In the genomic region with DNA sequence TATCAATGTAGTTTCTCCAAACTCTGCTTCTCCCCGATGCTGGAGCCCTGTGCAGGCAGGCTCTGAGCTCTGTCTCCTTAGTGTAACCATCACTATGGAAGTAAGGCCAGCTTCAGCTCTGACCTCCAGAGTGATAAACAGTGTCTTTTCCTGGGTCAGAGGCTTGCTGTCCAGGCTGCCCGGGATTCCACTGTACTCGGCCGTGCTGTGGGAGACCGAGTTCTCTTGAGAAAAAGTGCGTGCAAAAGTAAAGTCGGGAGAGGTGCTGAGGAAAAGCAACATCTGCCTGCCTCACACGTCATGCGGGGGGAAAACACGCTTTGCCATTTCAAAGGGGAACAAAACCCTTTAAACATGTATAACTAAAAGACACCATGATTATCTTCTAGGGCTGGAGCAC, we compare ENCODE assay signal across 17 mouse cellular contexts.
"Had no signal": no experiment of that assay in that cellular context is flagged by ENCODE, and none has a peak within 500 bp of the region (broad histone marks: within the 10 kb centered on the region; RNA-seq: fewer than 3 reads in every experiment).

No protein-coding gene starts in this region.

- H3K4me3 ChIP-seq: liver, embryonic 12.5 days; midbrain, embryonic 10.5 days; midbrain, embryonic 12.5 days; myocyte; neural tube, embryonic 13.5 days; neural tube, embryonic 15.5 days had no signal

- DNase-seq: midbrain, embryonic 14.5 days; retina, postnatal 1 day; right cerebral cortex, adult 18-20 months; right cerebral cortex, postnatal 25 days; right cerebral cortex, postnatal 4 days; spleen, adult 18-20 months; thymus, adult 18-20 months; thymus, postnatal 14 days; thymus, postnatal 36 days had no signal

- H3K27ac ChIP-seq: liver, embryonic 12.5 days; liver, embryonic 14.5 days; midbrain, embryonic 10.5 days; midbrain, embryonic 12.5 days; neural tube, embryonic 13.5 days; neural tube, embryonic 15.5 days had no signal

- H3K4me1 ChIP-seq: liver, embryonic 12.5 days; midbrain, embryonic 10.5 days; midbrain, embryonic 12.5 days; neural tube, embryonic 13.5 days; neural tube, embryonic 15.5 days had no signal

- H3K9ac ChIP-seq: liver, embryonic 12.5 days; liver, embryonic 14.5 days; midbrain, embryonic 12.5 days; neural tube, embryonic 13.5 days; neural tube, embryonic 15.5 days had no signal

- ATAC-seq: liver, embryonic 12.5 days; midbrain, embryonic 16.5 days had no signal

- H3K4me2 ChIP-seq: liver, embryonic 12.5 days; midbrain, embryonic 12.5 days; neural tube, embryonic 13.5 days; neural tube, embryonic 15.5 days had no signal

- H3K36me3 ChIP-seq: liver, embryonic 12.5 days; midbrain, embryonic 10.5 days; midbrain, embryonic 12.5 days; neural tube, embryonic 13.5 days; neural tube, embryonic 15.5 days had no signal

- H3K27me3 ChIP-seq: liver, embryonic 12.5 days; midbrain, embryonic 12.5 days; neural tube, embryonic 13.5 days; neural tube, embryonic 15.5 days had no signal

- H3K9me3 ChIP-seq: liver, embryonic 12.5 days; midbrain, embryonic 10.5 days; midbrain, embryonic 12.5 days; neural tube, embryonic 13.5 days; neural tube, embryonic 15.5 days had no signal
